Mouse (Mus musculus): Measurements from ENCODE around the gene Ogt. TPM values are rescaled to one million over a fixed set of nuclear protein-coding genes. Genes with fewer than 3 reads are reported as not detected.

Ogt gene
- 204 and 254 TPM in 2 replicates for polyA plus RNA-seq (2014; fragmentation: Nextera tagmentation; extraction: Ambion mirVana)

DNA sequence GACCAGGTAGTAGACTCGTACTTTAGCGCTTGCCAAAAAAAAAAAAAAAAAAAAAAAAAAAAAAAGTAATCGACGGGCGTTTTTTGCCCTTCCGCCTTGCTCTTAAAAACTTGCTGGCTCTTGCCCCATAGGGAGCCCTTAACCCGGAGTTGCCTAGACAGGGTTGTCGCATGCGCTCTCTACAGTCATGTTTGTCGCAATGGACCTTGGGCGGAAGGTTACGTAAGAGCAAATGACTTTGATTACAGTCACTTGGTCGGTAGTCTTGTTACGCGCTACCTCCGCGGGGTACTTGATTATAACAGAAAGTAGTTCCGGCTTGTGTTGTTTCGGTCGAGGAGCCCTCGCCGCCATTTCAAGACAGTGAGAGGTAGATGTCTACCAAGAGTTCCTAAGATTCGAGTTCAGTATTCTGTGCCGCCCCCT is at the start of gene Ogt:
Gene Ogt, plus strand, starts transcription at position 320 of the 426 bp plus-strand sequence.
- DNase-seq (ENCODE audit: low spot score) (peak; percentile 97), ATAC-seq (peak; percentile 94)
- no peaks in the 10 kb centered on the region for H3K4me1 ChIP-seq (ENCODE audit: control insufficient read depth, insufficient read depth, low read length)
- H3K9me3 ChIP-seq (replicated peaks; ENCODE audit: control insufficient read depth, low read length), result no peaks in the 10 kb centered on the region
- H3K9ac ChIP-seq (ENCODE audit: low read length), result peak within 1 kb of the TSS; percentile 85
- H3K4me3 ChIP-seq (ENCODE audit: low read depth, low read length), result peak within 1 kb of the TSS; percentile 61
- H3K36me3 ChIP-seq (ENCODE audit: control insufficient read depth, insufficient read depth, low read length), result no peaks in the 10 kb centered on the region
- 0 out of 2 replicates have a peak, but pooled peaks cover 2% of the 10 kb centered on the region for H3K27me3 ChIP-seq (replicated peaks; ENCODE audit: control insufficient read depth, insufficient read depth, low read length)
- WGBS, result 27% methylated on average over 24 of the region's 24 CpGs
- peak within 1 kb of the TSS; percentile 63 for H3K4me2 ChIP-seq (ENCODE audit: low read length)
- peak within 1 kb of the TSS; percentile 84 for H3K27ac ChIP-seq (ENCODE audit: low read depth, low read length)

- H3K4me1 ChIP-seq (ENCODE audit: control insufficient read depth, insufficient read depth, low read length), result no peaks in the 10 kb centered on the region
- H3K4me3 ChIP-seq (ENCODE audit: low read depth, low read length), result no peak overlapping the region
- H3K27ac ChIP-seq (ENCODE audit: low read depth, low read length), result no peak overlapping the region
- ATAC-seq, result no peak
- H3K36me3 ChIP-seq (ENCODE audit: control insufficient read depth, insufficient read depth, low read length), result no peaks in the 10 kb centered on the region
- no peaks in the 10 kb centered on the region for H3K9me3 ChIP-seq (replicated peaks; ENCODE audit: control insufficient read depth, low read length)
- no peak overlapping the region for H3K9ac ChIP-seq (ENCODE audit: low read length)
- no peaks in the 10 kb centered on the region for H3K27me3 ChIP-seq (replicated peaks; ENCODE audit: control insufficient read depth, insufficient read depth, low read length)
- no peak for DNase-seq (ENCODE audit: low spot score)
- 93% methylated on average over 3 of the region's 3 CpGs for WGBS
- no peak overlapping the region for H3K4me2 ChIP-seq (ENCODE audit: low read length)
Observed at GRCm38 (mm10) chrX:101616183-101616582, 23.7 kb upstream of the Ogt start.

DNA sequence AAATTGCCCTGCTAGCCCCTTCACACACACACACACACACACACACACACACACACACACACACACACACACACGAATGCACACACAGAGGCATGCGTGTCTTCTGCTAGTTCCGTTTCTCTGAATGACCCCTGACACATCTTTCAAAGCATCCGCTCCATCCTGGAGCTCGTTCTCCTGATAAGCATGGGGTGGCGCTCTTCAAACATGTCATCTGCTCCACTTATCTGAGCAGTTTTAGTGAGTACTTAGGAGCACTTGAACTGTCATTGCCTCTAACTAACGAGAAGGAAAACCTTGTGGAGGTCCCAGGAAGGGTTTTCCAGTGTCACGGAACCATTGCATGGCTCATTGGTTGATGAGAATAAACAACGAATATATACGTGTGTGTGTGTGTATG is 22.0 kb upstream of the Ogt start:
- H3K4me1 ChIP-seq (ENCODE audit: control insufficient read depth, insufficient read depth, low read length), result no peaks in the 10 kb centered on the region
- DNase-seq (ENCODE audit: low spot score), result no peak

DNA sequence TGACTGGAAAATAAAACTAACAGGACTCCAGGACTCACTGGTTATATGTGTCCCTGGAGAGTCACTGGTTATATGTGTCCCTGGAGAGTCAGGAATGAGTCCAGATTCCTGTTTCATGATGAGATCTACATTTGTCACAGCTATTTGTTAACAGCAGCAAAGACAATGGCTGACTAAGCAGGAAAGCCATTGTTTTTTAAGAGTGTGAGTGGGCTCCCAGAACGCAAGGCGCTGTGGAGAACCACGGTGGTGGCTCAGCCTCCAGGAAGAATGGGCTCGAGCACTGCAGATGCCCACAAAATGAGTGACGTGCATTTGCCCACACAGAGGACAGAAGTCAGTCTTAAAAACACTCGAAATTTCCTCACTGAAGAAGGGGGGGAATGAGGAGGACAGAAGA is 19.5 kb upstream of the Ogt start:
- Histone ChIP-seq H3K36me3 (ENCODE audit: control insufficient read depth, insufficient read depth, low read length) (no peaks in the 10 kb centered on the region), H3K27me3 (replicated peaks; ENCODE audit: control insufficient read depth, insufficient read depth, low read length) (no peaks in the 10 kb centered on the region), H3K9me3 (replicated peaks; ENCODE audit: control insufficient read depth, low read length) (no peaks in the 10 kb centered on the region), H3K27ac (ENCODE audit: low read depth, low read length) (no peak overlapping the region), H3K4me2 (ENCODE audit: low read length) (no peak overlapping the region), H3K4me3 (ENCODE audit: low read depth, low read length) (no peak overlapping the region), H3K4me1 (ENCODE audit: control insufficient read depth, insufficient read depth, low read length) (no peaks in the 10 kb centered on the region), H3K9ac (ENCODE audit: low read length) (no peak overlapping the region)
- DNase-seq (ENCODE audit: low spot score) (no peak), ATAC-seq (no peak)
- WGBS, result 67% methylated on average over 6 of the region's 6 CpGs

More for the DNA sequence above, 22.0 kb upstream of the Ogt start:
- Histone ChIP-seq H3K9ac (ENCODE audit: low read length) (no peak overlapping the region), H3K36me3 (ENCODE audit: control insufficient read depth, insufficient read depth, low read length) (no peaks in the 10 kb centered on the region), H3K27ac (ENCODE audit: low read depth, low read length) (no peak overlapping the region), H3K9me3 (replicated peaks; ENCODE audit: control insufficient read depth, low read length) (no peaks in the 10 kb centered on the region), H3K4me3 (ENCODE audit: low read depth, low read length) (no peak overlapping the region), H3K4me2 (ENCODE audit: low read length) (no peak overlapping the region), H3K27me3 (replicated peaks; ENCODE audit: control insufficient read depth, insufficient read depth, low read length) (no peaks in the 10 kb centered on the region)
- no peak for ATAC-seq
- WGBS, result 71% methylated on average over 10 of the region's 10 CpGs

DNA sequence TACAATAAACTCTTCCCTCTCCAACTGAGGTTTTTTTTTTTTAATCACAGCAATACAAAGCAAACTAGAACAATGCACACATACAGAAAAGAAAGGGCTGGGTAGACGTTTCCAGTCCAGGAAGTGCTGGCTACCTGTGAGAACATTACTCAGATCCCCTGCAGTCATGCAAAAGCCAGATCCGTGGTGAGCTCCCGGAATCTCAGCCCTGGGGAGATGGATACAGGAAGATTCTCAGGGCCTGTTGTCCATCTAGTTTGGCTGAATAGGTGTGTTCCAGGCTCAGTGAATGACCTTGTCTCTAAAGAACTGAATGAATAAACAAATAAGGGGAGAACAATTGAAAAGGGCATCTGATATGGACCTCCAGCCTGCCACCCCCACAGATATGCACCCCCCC is 17.3 kb upstream of the Ogt start:
- no peak overlapping the region for H3K27ac ChIP-seq (ENCODE audit: low read depth, low read length)
- 54% methylated on average over 3 of the region's 3 CpGs for WGBS

DNA sequence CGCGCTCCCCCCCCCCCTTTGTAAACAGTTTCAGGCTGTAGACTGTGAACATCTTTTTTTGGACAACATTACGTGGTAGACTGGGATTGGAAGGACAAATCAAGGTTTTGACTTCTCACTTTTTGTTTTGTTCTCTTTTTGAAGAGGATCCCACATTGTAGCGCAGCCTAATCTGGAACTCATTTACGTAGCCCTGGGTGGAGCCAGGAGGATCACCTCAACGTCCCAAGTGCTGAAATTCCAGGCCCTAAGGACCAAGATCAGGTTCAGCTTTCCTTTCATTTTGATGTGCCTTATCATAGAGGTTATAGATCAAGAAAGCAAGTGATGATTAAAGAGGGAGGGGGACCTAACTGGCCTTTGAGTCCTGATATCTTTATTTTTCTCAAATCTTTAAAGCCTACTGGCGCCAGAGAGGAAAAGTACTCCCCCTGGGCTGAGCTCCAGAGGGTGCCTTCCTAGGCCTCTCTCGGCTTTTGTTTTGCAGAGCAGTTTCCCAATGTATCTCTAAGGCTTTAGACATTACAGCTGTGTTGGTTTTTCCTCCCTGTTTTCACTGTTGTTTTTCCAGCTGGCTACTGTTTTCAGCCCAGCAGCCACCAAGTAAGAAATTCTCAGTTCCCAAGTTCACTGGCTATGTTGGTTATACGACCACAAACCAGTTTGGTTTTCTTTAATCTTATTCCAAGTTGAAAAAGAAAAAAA is 2.9 kb upstream of the Ogt start:
- Histone ChIP-seq H3K9me3 (replicated peaks; ENCODE audit: control insufficient read depth, low read length) (no peaks in the 10 kb centered on the region), H3K27me3 (replicated peaks; ENCODE audit: control insufficient read depth, insufficient read depth, low read length) (0 out of 2 replicates have a peak, but pooled peaks cover 2% of the 10 kb centered on the region), H3K4me1 (ENCODE audit: control insufficient read depth, insufficient read depth, low read length) (no peaks in the 10 kb centered on the region), H3K4me3 (ENCODE audit: low read depth, low read length) (no peak overlapping the region), H3K36me3 (ENCODE audit: control insufficient read depth, insufficient read depth, low read length) (no peaks in the 10 kb centered on the region), H3K27ac (ENCODE audit: low read depth, low read length) (no peak overlapping the region), H3K4me2 (ENCODE audit: low read length) (no peak overlapping the region), H3K9ac (ENCODE audit: low read length) (no peak overlapping the region)
- 37% methylated on average over 8 of the region's 9 CpGs for WGBS
- DNase-seq (ENCODE audit: low spot score), result no peak
- no peak for ATAC-seq

More for the DNA sequence above, 17.3 kb upstream of the Ogt start:
- no peaks in the 10 kb centered on the region for H3K9me3 ChIP-seq (replicated peaks; ENCODE audit: control insufficient read depth, low read length)
- no peaks in the 10 kb centered on the region for H3K27me3 ChIP-seq (replicated peaks; ENCODE audit: control insufficient read depth, insufficient read depth, low read length)
- H3K36me3 ChIP-seq (ENCODE audit: control insufficient read depth, insufficient read depth, low read length), result no peaks in the 10 kb centered on the region
- H3K9ac ChIP-seq (ENCODE audit: low read length), result no peak overlapping the region
- H3K4me1 ChIP-seq (ENCODE audit: control insufficient read depth, insufficient read depth, low read length), result no peaks in the 10 kb centered on the region
- H3K4me3 ChIP-seq (ENCODE audit: low read depth, low read length), result no peak overlapping the region
- DNase-seq (ENCODE audit: low spot score), result no peak
- no peak for ATAC-seq
- H3K4me2 ChIP-seq (ENCODE audit: low read length), result no peak overlapping the region

GRCm38 (mm10) chrX:101638856-101639255 is 1.0 kb upstream of the Ogt start:
- 0 out of 2 replicates have a peak, but pooled peaks cover 2% of the 10 kb centered on the region for H3K27me3 ChIP-seq (replicated peaks; ENCODE audit: control insufficient read depth, insufficient read depth, low read length)
- H3K4me2 ChIP-seq (ENCODE audit: low read length), result peak overlapping the region; percentile 46
- no peak overlapping the region for H3K27ac ChIP-seq (ENCODE audit: low read depth, low read length)
- WGBS, result 33% methylated on average over 3 of the region's 3 CpGs
- DNase-seq (ENCODE audit: low spot score) (no peak), ATAC-seq (no peak)
- H3K9ac ChIP-seq (ENCODE audit: low read length), result no peak overlapping the region
- H3K4me1 ChIP-seq (ENCODE audit: control insufficient read depth, insufficient read depth, low read length), result no peaks in the 10 kb centered on the region
- no peak overlapping the region; the same call in 1 of the 2 replicates for H3K4me3 ChIP-seq (ENCODE audit: low read depth, low read length)
- no peaks in the 10 kb centered on the region for H3K9me3 ChIP-seq (replicated peaks; ENCODE audit: control insufficient read depth, low read length)
- no peaks in the 10 kb centered on the region for H3K36me3 ChIP-seq (ENCODE audit: control insufficient read depth, insufficient read depth, low read length)

- Histone ChIP-seq H3K9me3 (replicated peaks; ENCODE audit: control insufficient read depth, low read length) (no peaks in the 10 kb centered on the region), H3K4me2 (ENCODE audit: low read length) (peak overlapping the region; percentile 46), H3K9ac (ENCODE audit: low read length) (peak overlapping the region; percentile 37; the same call in 1 of the 2 replicates), H3K27ac (ENCODE audit: low read depth, low read length) (no peak overlapping the region), H3K4me1 (ENCODE audit: control insufficient read depth, insufficient read depth, low read length) (no peaks in the 10 kb centered on the region), H3K36me3 (ENCODE audit: control insufficient read depth, insufficient read depth, low read length) (no peaks in the 10 kb centered on the region), H3K27me3 (replicated peaks; ENCODE audit: control insufficient read depth, insufficient read depth, low read length) (0 out of 2 replicates have a peak, but pooled peaks cover 2% of the 10 kb centered on the region), H3K4me3 (ENCODE audit: low read depth, low read length) (peak overlapping the region; percentile 61)
- peak; percentile 30 for DNase-seq (ENCODE audit: low spot score)
- no peak for ATAC-seq
- 29% methylated on average over 13 of the region's 13 CpGs for WGBS
Observed at GRCm38 (mm10) chrX:101639306-101639705, 554 bp upstream of the Ogt start.
